Mouse (Mus musculus) CH12.LX (cell line): Measurements from ENCODE around the gene Lrmda. TPM values are rescaled to one million over a fixed set of nuclear protein-coding genes. Genes with fewer than 3 reads are reported as not detected.

Experiments used
- DNase-seq: peaks from one replicate; pipeline ENCODE4 v3.0.0-alpha.2; 2013; ENCODE audit errors: extremely low read depth
- H3K27ac ChIP-seq: 2 replicates; pipeline ENCODE4 v1.5.1; 2012; ENCODE audit warnings: low read depth, mild to moderate bottlenecking, control low read depth, moderate library complexity; ENCODE audit not compliant: insufficient read depth
- H3K27me3 ChIP-seq: replicated peaks from 2 replicates; pipeline ENCODE3; 2012; ENCODE audit warnings: inconsistent platforms
- H3K36me3 ChIP-seq, 2 experiments: replicated peaks in 1 of 2; 2 replicates each; pipeline versions ENCODE3 to v1.6.1; 2012; ENCODE audit warnings: inconsistent platforms in 1 of 2, low read length in 1 of 2, mild to moderate bottlenecking in 1 of 2, mixed read lengths in 1 of 2, moderate library complexity in 1 of 2; ENCODE audit not compliant: control insufficient read depth in 1 of 2, insufficient read depth in 1 of 2
- H3K4me1 ChIP-seq, 2 experiments: 2 replicates each; pipeline ENCODE4 v1.6.1; 2012; ENCODE audit warnings: inconsistent platforms in 1 of 2, moderate library complexity in 1 of 2; ENCODE audit not compliant: insufficient read depth in 2 of 2, control insufficient read depth in 1 of 2
- H3K4me2 ChIP-seq: 2 replicates; pipeline ENCODE4 v1.6.1; 2012; ENCODE audit warnings: low read depth, mild to moderate bottlenecking, control low read depth; ENCODE audit not compliant: poor library complexity, insufficient read depth, severe bottlenecking
- H3K4me3 ChIP-seq, 3 experiments: fragments of 150-350 bp in 1 of 3; sonication (generic) in 1 of 3; replicated peaks in 1 of 3; 2 replicates each; pipeline versions ENCODE3 to v1.5.1; 2011 to 2012; ENCODE audit warnings: low read depth in 2 of 3, low read length in 2 of 3, mild to moderate bottlenecking in 2 of 3, moderate library complexity in 2 of 3, control low read depth in 1 of 3, improper control_type of control experiment in 1 of 3, inconsistent platforms in 1 of 3, mixed read lengths in 1 of 3; ENCODE audit not compliant: poor library complexity in 1 of 3
- H3K79me2 ChIP-seq: replicated peaks from 2 replicates; pipeline ENCODE4 v1.6.1; 2012; ENCODE audit warnings: mild to moderate bottlenecking, moderate library complexity; ENCODE audit not compliant: control insufficient read depth, poor library complexity, insufficient read depth, severe bottlenecking; ENCODE audit errors: extremely low read depth
- H3K9ac ChIP-seq: 2 replicates; pipeline ENCODE4 v1.6.1; 2012; ENCODE audit warnings: low read depth, mild to moderate bottlenecking, control low read depth, moderate library complexity; ENCODE audit not compliant: insufficient read depth
- H3K9me3 ChIP-seq: replicated peaks from 2 replicates; pipeline ENCODE3; 2012; ENCODE audit warnings: low read length, inconsistent platforms, mixed read lengths
- BHLHE40 ChIP-seq: IDR thresholded peaks from 2 replicates; pipeline ENCODE4 v1.6.1; 2011; ENCODE audit warnings: mild to moderate bottlenecking, low read depth, low read length, improper control_type of control experiment
- CHD1 ChIP-seq: IDR thresholded peaks from 2 replicates; pipeline ENCODE4 v1.6.1; 2012; ENCODE audit warnings: low read depth, low read length, improper control_type of control experiment, inconsistent platforms
- CHD2 ChIP-seq: IDR thresholded peaks from 2 replicates; pipeline ENCODE4 v1.6.1; 2011; ENCODE audit warnings: low read length, improper control_type of control experiment
- CTCF ChIP-seq, 2 experiments: IDR thresholded peaks in 1 of 2; conservative IDR thresholded peaks in 1 of 2; 2 replicates each; pipeline ENCODE4 v1.5.1; 2011 to 2012; ENCODE audit warnings: low read depth in 2 of 2, low read length in 2 of 2, improper control_type of control experiment in 1 of 2, inconsistent platforms in 1 of 2, mild to moderate bottlenecking in 1 of 2, moderate library complexity in 1 of 2
- ELF1 ChIP-seq: IDR thresholded peaks from 2 replicates; pipeline ENCODE4 v1.6.1; 2014; ENCODE audit warnings: low read depth, mild to moderate bottlenecking, inconsistent platforms, low read length, improper control_type of control experiment
- ETS1 ChIP-seq: conservative IDR thresholded peaks from 2 replicates; pipeline ENCODE4 v1.6.1; 2012; ENCODE audit warnings: low read depth, mild to moderate bottlenecking, inconsistent platforms, low read length, improper control_type of control experiment, moderate library complexity
- IRF4 ChIP-seq: IDR thresholded peaks from 2 replicates; pipeline ENCODE4 v1.6.1; 2014; ENCODE audit warnings: low read depth, mild to moderate bottlenecking, inconsistent platforms, low read length, improper control_type of control experiment
- JUND ChIP-seq: conservative IDR thresholded peaks from 2 replicates; pipeline ENCODE4 v1.6.1; 2011; ENCODE audit warnings: low read depth, low read length, improper control_type of control experiment
- KAT2A ChIP-seq: IDR thresholded peaks from 2 replicates; pipeline ENCODE4 v1.6.1; 2012; ENCODE audit warnings: low read length, improper control_type of control experiment, inconsistent platforms; ENCODE audit not compliant: insufficient replicate concordance
- MAX ChIP-seq: IDR thresholded peaks from 2 replicates; pipeline ENCODE4 v1.6.1; 2011; ENCODE audit warnings: low read length, improper control_type of control experiment
- MEF2A ChIP-seq: IDR thresholded peaks from 2 replicates; pipeline ENCODE4 v1.6.1; 2014; ENCODE audit warnings: low read depth, mild to moderate bottlenecking, inconsistent platforms, low read length, improper control_type of control experiment, borderline replicate concordance
- MXI1 ChIP-seq: IDR thresholded peaks from 2 replicates; pipeline ENCODE4 v1.6.1; 2011; ENCODE audit warnings: mild to moderate bottlenecking, low read depth, low read length, improper control_type of control experiment
- MYC ChIP-seq: IDR thresholded peaks from 2 replicates; pipeline ENCODE4 v1.6.1; 2011; ENCODE audit warnings: low read depth, mild to moderate bottlenecking, improper control_type of control experiment, low read length
- NELFE ChIP-seq: IDR thresholded peaks from 2 replicates; pipeline ENCODE4 v1.6.1; 2011; ENCODE audit warnings: low read depth, low read length, improper control_type of control experiment
- POLR2AphosphoS2 ChIP-seq: IDR thresholded peaks from 2 replicates; pipeline ENCODE4 v1.6.1; 2011; ENCODE audit warnings: low read depth, low read length, improper control_type of control experiment
- RAD21 ChIP-seq: IDR thresholded peaks from 2 replicates; pipeline ENCODE4 v1.6.1; 2011; ENCODE audit warnings: low read depth, mild to moderate bottlenecking, low read length, improper control_type of control experiment, moderate library complexity
- RCOR1 ChIP-seq: conservative IDR thresholded peaks from 2 replicates; pipeline ENCODE4 v1.6.1; 2012; ENCODE audit warnings: low read depth, mild to moderate bottlenecking, inconsistent platforms, low read length, improper control_type of control experiment
- SIN3A ChIP-seq: IDR thresholded peaks from 2 replicates; pipeline ENCODE4 v1.6.1; 2012; ENCODE audit warnings: low read length, improper control_type of control experiment, inconsistent platforms
- TCF12 ChIP-seq: IDR thresholded peaks from 2 replicates; pipeline ENCODE4 v1.6.1; 2014; ENCODE audit warnings: low read depth, mild to moderate bottlenecking, inconsistent platforms, low read length, improper control_type of control experiment
- USF1 ChIP-seq: IDR thresholded peaks from 2 replicates; pipeline ENCODE4 v1.6.1; 2014; ENCODE audit warnings: low read depth, mild to moderate bottlenecking, inconsistent platforms, low read length, improper control_type of control experiment
- ZC3H11A ChIP-seq: IDR thresholded peaks from 2 replicates; pipeline ENCODE4 v1.6.1; 2012; ENCODE audit warnings: low read depth, mild to moderate bottlenecking, inconsistent platforms, low read length, improper control_type of control experiment
- ZKSCAN1 ChIP-seq: IDR thresholded peaks from 2 replicates; pipeline ENCODE4 v1.6.1; 2012; ENCODE audit warnings: low read depth, inconsistent platforms, low read length, improper control_type of control experiment, borderline replicate concordance
- ZNF384 ChIP-seq: IDR thresholded peaks from 2 replicates; pipeline ENCODE4 v1.6.1; 2012; ENCODE audit warnings: low read depth, low read length, improper control_type of control experiment, inconsistent platforms
- dilution Hi-C: fragments of 300-500 bp; cut with MboI; formaldehyde crosslinking; loops from 2 replicates; pipeline ENCODE4 v1.14.3; 2020; ENCODE audit warnings: low sequenced_read_pairs; ENCODE audit not compliant: extremely low pct_unique_long_range_greater_than_20kb, extremely low pct_ligation_motif_present
- in situ Hi-C: fragments of 300-500 bp; cut with MboI; formaldehyde crosslinking; loops from 3 replicates; pipeline ENCODE4 v1.14.3; 2019; ENCODE audit warnings: low sequenced_read_pairs, low pct_ligation_motif_present, low pct_unique_long_range_greater_than_20kb, mixed read lengths
- polyA plus RNA-seq: library from polyadenylated mRNA; unstranded; fragments of >175 nt; gene quantifications from 2 replicates; pipeline ENCODE4 v1.2.1, GENCODE M21; 2012; ENCODE audit warnings: low read depth; ENCODE audit not compliant: insufficient read length
- total RNA-seq, 2 experiments: library from RNA; depleted of rRNA; stranded (reverse); fragments of 300-350 nt in 1 of 2; fragments of >200 nt in 1 of 2; gene quantifications; 2 replicates each; pipeline ENCODE4 v1.2.3; 2012 to 2014

Gene Lrmda
- total and polyA plus RNA-seq, 3 experiments, result 0.89 to 3.7 (median 1.9) TPM

- Histone ChIP-seq H3K79me2 (no peaks in the 10 kb centered on the region), H3K9ac (no peak overlapping the region), H3K9me3 (no peaks in the 10 kb centered on the region), H3K4me1 (no peaks in the 10 kb centered on the region), H3K27ac (no peak overlapping the region), H3K27me3 (no peaks in the 10 kb centered on the region), H3K36me3 (no peaks in the 10 kb centered on the region), H3K4me2 (no peak overlapping the region), H3K4me3 (no peak overlapping the region)
- in situ Hi-C loops, result no loop called here
- TF ChIP-seq NELFE (no peak), IRF4 (no peak), ZC3H11A (no peak), ZNF384 (no peak), CHD2 (no peak), MAX (no peak), JUND (no peak), MYC (no peak), KAT2A (no peak), USF1 (no peak), CTCF (conservative IDR thresholded peaks at IDR 0.05 in 1 of 2, IDR thresholded peaks at IDR 0.05 in 1 of 2; ENCODE audit: low read depth in 2 of 2, low read length in 2 of 2) (no peak)
- no peak for DNase-seq
- dilution Hi-C loops, result no loop called here
These were observed 23.9 kb downstream of the Lrmda start for GRCm38 (mm10) chr14:22043420-22043819.

GRCm38 (mm10) chr14:22046262-22046856, 26.8 kb downstream of the Lrmda start:
- H3K4me3 ChIP-seq, result no peak overlapping the region
- H3K27me3 ChIP-seq, result no peaks in the 10 kb centered on the region
- TF ChIP-seq TCF12 (no peak), CHD1 (no peak), NELFE (no peak), ELF1 (no peak), BHLHE40 (no peak), CTCF (conservative IDR thresholded peaks at IDR 0.05 in 1 of 2, IDR thresholded peaks at IDR 0.05 in 1 of 2; ENCODE audit: low read depth in 2 of 2, low read length in 2 of 2) (no peak), RCOR1 (no peak), SIN3A (no peak), ZKSCAN1 (no peak), MXI1 (no peak), ETS1 (no peak), POLR2AphosphoS2 (no peak), RAD21 (no peak), CHD2 (no peak), MEF2A (no peak)
- H3K79me2 ChIP-seq, result no peaks in the 10 kb centered on the region
- H3K9ac ChIP-seq, result no peak overlapping the region
- no peak overlapping the region for H3K27ac ChIP-seq
- H3K4me1 ChIP-seq, result no peaks in the 10 kb centered on the region
- dilution Hi-C loops, result no loop called here
- no peak for DNase-seq
- in situ Hi-C loops, result no loop called here
- H3K4me2 ChIP-seq, result no peak overlapping the region
- H3K9me3 ChIP-seq, result no peaks in the 10 kb centered on the region
- no peaks in the 10 kb centered on the region for H3K36me3 ChIP-seq
